Mouse (Mus musculus) WW6 (cell line): ENCODE measurements around the gene Yy1.

Source experiments
- DNase-seq: peaks from one replicate; pipeline ENCODE4 v3.0.0-alpha.2; 2013; ENCODE audit warnings: low read depth, low spot score

Yy1 gene

DNA sequence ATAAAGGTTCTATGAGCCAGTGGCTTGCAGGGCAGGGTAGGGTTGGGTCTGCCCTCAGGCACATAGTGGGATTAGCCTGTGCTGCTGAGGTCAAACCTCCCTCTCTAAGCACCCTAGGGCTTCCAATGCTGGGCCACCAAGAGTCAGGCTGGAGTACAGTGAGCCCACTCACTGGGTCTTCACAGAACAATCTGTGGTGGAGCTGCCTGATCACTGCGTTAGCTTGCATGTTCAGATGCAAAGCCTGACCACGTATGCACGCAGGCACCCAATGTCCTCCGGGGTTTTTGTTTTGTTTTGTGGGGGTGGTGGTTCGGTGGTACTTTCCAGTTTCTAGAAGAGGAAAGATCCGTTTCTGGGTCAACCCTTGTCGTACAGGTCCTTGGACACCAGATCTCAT lies 64.3 kb downstream of the Yy1 start:
- no peak for DNase-seq

DNA sequence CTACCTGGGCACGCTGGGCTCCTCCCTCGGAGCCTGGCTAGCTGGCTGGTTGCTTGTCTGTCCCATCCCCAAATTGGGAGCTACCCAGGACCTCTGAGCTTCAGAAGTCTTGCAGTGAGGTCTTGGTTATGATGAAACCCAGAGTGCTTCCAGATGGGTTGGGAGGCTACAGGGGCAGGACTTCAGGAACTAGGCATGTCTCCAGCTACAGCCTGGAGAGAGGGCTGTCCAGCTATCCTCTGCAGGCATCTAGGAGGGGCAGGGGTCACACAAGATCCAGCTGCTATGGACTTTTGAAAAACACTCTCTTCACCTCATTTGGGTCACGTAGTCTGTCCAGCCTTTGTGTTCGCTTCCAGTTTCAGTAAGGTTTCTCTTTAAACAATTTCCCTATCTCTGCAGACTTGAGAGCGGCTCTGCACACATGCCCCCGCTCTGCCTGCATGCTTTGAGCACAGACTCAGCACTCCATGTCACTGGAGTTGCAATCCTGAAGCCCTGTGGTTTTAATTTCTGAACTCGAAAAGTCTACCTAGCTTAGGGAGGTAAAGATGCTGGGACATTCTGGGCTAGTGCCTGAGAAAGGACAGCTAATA lies 64.9 kb downstream of the Yy1 start:
- DNase-seq, result no peak

DNA sequence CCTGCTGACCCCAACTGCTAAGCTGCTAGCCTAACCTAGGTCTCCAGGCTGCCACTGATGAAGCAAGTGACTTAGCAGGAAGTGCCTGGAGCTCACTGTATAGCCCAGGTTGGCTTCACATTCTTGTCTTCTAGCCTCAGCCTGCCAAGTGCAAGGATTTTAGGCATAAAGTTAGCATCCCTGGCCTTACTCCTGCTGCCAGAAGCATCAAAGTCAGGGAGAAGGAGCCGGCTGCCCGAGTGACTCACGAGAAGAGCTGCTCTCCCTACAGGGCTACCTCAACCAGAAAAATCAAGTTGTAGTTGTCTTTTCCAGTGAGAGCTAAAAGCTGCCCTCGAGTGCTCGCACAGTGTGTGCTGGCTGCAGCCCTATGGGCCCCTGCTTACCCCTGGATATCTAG lies 65.7 kb downstream of the Yy1 start:
- no peak for DNase-seq

DNA sequence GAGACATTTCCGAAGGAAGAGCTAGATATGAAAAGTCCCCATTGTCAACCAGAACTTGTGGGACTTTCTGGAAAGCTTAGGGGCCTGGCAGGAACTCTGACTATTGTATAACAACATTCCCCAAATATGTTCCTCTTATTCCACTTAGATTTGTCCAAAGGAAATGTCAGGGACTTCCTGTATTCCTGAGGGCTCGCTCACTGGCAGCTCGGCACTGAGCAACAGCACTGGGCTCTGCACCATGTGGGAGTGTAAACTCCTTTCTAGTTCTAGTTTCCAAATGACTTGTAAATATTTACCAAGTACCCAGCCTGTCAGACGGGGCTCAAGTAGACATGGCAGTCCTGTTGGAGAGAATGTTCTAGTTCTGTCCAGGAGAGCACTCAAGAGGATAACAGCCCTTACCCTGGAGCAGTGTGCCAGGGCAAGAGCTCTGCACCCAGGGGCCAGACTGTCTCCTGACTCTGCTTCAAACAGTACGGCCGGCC lies 72.3 kb downstream of the Yy1 start:
- no peak for DNase-seq

DNA sequence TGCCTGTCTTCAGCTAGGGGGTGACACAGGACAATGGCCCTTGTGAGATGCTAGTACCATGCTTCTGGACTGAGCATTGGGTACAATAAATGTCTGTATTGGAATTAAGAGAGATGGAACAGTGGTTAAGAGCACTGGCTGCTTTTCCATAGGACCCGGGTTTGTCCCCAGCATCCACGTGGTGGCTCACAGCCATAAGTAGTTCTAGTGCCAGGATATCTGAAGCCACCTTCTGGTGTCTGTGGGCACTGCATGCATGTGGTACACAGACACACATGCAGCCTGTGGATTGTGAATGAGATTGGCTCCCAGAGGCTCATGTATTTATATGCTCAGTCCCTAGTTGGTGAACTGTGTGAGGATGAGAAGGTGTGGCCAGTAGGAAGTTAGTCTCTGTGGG lies 76.8 kb downstream of the Yy1 start:
- peak; percentile 16 for DNase-seq
